Mouse (Mus musculus): ENCODE results near the gene Plpp3.

The Plpp3 gene

DNA sequence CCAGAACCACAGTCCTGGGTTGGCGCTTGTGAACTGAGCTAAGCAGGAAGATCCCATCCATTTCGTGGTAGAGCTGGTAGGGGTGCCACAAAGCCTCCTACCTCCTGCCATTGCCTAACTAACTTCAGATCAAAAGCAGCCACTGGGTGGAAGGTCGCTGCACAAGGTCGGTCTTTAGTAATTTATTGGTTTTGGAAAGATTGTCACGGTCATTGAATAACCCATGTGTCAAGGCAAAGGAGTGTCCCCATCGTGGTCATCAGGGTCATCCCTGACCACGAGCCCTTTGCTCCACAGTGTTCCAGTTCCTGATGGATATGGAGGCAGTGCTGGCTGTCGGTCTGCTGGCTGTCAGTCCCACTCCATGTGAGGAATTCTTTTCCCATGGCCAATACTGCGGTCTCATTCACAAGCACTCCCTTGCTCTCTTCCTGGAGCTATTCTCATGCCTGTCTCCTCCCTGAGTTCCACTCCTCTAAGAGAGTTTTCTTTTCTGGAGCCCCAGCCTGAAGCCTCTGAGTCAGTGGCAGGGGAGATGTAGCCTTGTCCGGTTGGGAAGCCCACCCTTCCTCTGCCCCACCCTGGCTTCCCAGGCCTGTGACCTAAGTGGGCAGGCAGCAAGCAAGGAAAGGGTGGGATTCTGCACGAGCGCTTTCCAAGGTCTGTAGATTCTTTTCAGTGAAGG lies 58.7 kb downstream of the Plpp3 start:
- no peak for DNase-seq (ENCODE audit: extremely low read depth, low read depth, low spot score)

- no peak for DNase-seq (ENCODE audit: extremely low read depth, low read depth, low spot score)
These were observed 61.1 kb downstream of the Plpp3 start for GRCm38 (mm10) chr4:105218202-105218601.

- DNase-seq (ENCODE audit: extremely low read depth, low read depth, low spot score): no peak
These were observed 62.2 kb downstream of the Plpp3 start for GRCm38 (mm10) chr4:105219316-105219715.

- no peak for DNase-seq (ENCODE audit: extremely low read depth, low read depth, low spot score)
These were observed 63.7 kb downstream of the Plpp3 start for GRCm38 (mm10) chr4:105220849-105221248.

- no peak for DNase-seq (ENCODE audit: extremely low read depth, low read depth, low spot score)
These were observed 64.2 kb downstream of the Plpp3 start for GRCm38 (mm10) chr4:105221256-105221840.

GRCm38 (mm10) chr4:105223101-105223924 lies 66.2 kb downstream of the Plpp3 start:
- no peak for DNase-seq (ENCODE audit: extremely low read depth, low read depth, low spot score)

DNA sequence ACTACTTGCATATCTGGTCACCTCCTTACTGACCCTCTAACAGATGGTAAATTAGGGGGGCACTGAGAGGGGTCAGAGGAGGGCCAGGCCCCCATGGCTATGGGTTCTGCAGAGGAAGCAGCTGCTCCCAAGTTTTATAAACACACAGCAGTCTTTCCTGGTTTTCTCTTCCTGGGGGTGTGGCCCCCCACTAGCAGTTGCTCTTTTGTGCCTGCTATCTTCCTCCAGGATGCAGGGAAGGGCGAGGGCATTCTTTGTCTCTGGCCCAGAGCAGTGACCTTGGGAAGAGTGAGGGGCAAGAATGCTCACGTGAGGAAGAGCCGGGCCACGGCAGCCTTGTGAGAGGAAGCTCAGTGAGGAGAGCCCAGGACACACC lies 66.8 kb downstream of the Plpp3 start:
- DNase-seq (ENCODE audit: extremely low read depth, low read depth, low spot score): no peak

GRCm38 (mm10) chr4:105225512-105225911 lies 68.4 kb downstream of the Plpp3 start:
- DNase-seq (ENCODE audit: extremely low read depth, low read depth, low spot score): no peak

DNA sequence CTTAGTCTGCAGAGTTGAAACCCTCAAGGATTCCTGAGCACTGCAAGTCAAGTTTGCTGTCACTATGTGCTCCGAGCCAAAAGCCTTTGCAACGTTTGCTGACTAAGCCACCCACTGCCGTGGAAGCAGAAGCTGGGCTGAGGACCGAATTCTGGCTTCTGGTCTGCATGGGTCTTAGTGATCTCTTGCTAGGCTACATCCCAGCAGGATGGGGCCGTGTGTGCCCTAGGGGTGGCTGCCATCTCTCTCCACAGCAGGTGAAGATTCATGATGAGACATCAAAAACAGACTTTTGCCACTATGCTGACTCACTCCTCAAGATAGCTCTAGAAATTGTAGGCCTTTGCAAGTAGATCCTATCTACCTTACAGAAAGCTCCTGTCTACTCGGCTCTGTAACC lies 69.2 kb downstream of the Plpp3 start:
- DNase-seq (ENCODE audit: extremely low read depth, low read depth, low spot score): no peak

DNA sequence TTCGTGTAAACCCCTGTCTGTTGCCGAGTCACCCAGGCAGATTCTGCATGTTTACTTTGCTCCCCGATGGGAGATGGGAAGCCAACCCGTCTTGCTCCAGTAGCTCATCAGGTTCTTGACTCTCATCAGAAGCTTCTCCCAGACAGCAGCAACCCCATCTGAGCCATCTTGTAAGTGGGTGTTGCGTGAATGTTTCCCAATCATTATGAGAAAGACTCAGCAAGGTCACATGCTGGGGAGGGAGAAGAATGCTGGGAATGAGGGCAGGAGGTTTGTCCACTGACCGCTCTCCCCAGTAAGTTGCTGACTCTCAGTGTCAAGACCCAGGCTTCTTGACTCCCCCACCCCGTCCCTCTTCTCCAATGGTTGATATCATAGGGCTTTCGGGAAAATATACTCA lies 73.0 kb downstream of the Plpp3 start:
- DNase-seq (ENCODE audit: extremely low read depth, low read depth, low spot score): no peak

DNA sequence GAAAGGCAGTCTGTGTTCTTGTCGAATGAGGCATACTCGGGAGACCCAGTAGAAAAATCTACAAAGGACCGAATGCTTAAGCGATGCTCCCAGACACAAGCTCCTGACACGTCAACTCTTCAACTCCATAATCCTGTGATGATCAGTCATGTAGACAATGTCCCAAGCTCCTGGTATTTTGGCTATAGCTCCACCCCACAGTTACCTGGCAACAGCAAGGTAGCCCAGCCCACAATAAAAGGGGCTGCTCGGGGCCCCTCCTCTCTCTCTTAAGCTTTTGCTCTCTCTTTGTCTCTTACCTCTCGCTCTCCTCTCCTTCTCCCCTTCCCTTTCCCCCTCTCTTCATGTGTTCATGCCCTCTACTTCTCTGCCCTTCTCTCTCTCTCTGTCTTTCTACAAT lies 83.1 kb downstream of the Plpp3 start:
- no peak for DNase-seq (ENCODE audit: extremely low read depth, low read depth, low spot score)

GRCm38 (mm10) chr4:105244931-105245330 lies 87.8 kb downstream of the Plpp3 start:
- DNase-seq (ENCODE audit: extremely low read depth, low read depth, low spot score): no peak

GRCm38 (mm10) chr4:105245479-105245944 lies 88.4 kb downstream of the Plpp3 start:
- DNase-seq (ENCODE audit: extremely low read depth, low read depth, low spot score): no peak

- no peak for DNase-seq (ENCODE audit: extremely low read depth, low read depth, low spot score)
These were observed 89.2 kb downstream of the Plpp3 start for GRCm38 (mm10) chr4:105246331-105246730.

GRCm38 (mm10) chr4:105248161-105248560 lies 91.0 kb downstream of the Plpp3 start:
- DNase-seq (ENCODE audit: extremely low read depth, low read depth, low spot score): peak; percentile 36

DNA sequence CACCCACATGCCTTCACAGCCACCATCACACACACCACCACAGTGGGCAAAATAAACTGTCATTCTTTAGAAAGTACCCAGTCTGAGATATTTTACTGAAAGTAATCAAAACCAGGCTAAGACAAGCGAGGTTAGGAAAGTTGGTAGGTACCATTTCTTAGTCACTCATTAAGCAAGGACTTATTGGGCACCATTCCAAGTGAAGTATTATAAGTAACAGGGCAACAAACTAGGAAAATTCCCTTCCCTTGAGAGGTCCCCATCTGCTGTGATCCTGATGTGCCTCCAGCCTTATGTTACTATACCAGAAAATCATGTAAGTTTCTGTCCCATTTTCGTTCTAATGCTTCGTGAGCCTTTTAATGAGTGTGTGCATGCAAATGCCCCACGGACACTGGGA lies 92.1 kb downstream of the Plpp3 start:
- DNase-seq (ENCODE audit: extremely low read depth, low read depth, low spot score): no peak

- no peak for DNase-seq (ENCODE audit: extremely low read depth, low read depth, low spot score)
These were observed 93.8 kb downstream of the Plpp3 start for GRCm38 (mm10) chr4:105250946-105251345.

DNA sequence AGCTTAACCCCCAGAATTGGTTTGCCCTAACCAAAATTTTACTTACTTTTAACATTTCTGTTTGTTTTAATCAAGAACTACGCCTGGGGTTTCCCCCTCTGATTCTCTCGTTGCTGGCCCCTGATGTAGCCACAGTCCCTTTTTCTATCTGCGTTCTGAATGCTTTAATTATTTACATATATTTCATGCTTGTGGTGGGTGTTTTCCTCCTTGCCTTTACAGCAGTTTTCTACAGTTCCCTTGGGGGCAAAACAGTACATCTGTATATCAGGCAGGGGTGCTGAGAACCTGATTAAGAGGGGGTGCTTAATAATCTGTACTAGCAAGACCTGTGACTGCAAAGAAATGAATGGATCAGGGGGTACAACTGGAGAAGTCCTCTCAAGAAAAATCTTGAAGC lies 94.9 kb downstream of the Plpp3 start:
- no peak for DNase-seq (ENCODE audit: extremely low read depth, low read depth, low spot score)

DNA sequence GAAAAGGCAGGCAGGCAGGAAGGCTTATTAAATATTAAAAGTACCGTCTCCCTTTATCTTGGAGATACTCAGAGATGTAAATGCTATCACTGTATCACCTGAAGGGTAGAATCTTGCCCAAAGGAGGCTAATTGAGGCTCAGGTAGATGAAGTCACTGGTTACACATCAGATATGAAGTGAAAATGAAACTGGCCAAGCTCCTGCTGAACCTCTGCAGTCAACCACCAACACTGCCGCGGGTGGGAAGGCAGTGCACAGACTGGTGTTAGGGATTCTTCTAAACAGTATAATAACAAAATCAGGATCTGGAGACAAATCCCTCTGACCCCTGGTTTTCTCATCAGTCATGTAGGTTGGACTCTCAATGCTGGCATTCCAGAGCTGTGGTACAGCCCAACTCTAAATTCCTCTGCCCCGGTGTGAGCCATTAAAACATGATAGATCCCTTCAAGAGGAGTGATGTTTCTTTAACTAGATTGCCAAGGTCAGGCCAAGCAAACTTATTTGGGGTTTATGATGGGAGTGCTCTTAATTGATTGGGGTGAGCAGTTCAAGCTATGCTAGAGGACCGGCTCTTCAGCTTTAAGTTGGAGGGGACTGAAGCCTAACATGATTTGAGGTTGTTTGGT lies 95.5 kb downstream of the Plpp3 start:
- no peak for DNase-seq (ENCODE audit: extremely low read depth, low read depth, low spot score)

DNA sequence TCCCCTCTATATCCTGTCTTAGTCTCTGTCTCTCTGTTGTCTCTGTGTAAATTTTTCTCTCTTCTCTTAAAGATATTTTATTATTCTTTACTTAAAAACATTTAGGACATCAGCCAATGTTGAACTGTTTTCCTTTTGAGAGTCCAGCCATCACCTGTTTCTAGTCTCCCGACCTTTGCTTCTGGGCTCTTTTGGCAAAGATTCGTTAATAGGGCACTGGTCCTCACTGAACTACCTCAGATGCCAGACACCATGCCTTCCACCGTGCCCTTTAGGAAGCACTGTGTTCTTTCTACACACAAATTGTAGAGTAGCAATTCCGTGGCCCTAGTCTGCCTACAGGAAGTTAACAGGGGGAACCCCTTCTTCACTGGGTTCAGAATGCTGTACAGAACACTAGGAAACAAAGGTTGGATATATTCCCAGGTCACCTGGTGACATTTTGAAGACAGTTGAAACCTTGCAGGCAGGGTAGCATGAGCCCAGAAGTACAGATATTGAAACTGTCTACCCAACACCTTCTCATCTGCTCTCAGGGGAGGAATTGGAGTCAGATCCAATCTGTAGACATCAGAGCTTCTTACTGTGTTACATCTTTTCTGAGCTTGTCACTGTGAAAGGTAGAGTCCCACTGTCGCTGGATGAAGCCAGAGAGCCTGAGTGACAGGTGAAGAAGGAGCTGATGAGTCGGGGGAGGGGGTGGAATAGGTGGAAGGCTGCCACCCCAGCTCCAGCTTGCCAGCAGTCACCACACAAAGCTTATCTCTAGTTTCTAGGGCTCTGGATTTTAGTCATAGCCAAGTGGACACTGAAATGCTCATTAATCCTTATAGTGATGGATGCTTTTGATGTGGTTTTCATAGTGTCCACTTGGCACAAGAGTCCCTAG lies 96.5 kb downstream of the Plpp3 start:
- DNase-seq (ENCODE audit: extremely low read depth, low read depth, low spot score): no peak

- DNase-seq (ENCODE audit: extremely low read depth, low read depth, low spot score): no peak
These were observed 97.2 kb downstream of the Plpp3 start for GRCm38 (mm10) chr4:105254365-105254764.
